Mouse (Mus musculus): ENCODE data around the gene Pde4d.

Pde4d gene

GRCm38 (mm10) chr13:109802201-109802600, 1352.5 kb downstream of the Pde4d start:
- no peak for DNase-seq

GRCm38 (mm10) chr13:109806193-109806966, 1356.6 kb downstream of the Pde4d start:
- DNase-seq, result no peak

- DNase-seq, result no peak
Observed at GRCm38 (mm10) chr13:109807036-109807435, 1357.3 kb downstream of the Pde4d start.

- no peak for DNase-seq
Observed at GRCm38 (mm10) chr13:109807446-109807845, 1357.7 kb downstream of the Pde4d start.

GRCm38 (mm10) chr13:109808039-109808438, 1358.3 kb downstream of the Pde4d start:
- DNase-seq, result no peak

- DNase-seq, result no peak
Observed at GRCm38 (mm10) chr13:109808946-109809345, 1359.2 kb downstream of the Pde4d start.

- no peak for DNase-seq
Observed at GRCm38 (mm10) chr13:109809646-109810045, 1359.9 kb downstream of the Pde4d start.

GRCm38 (mm10) chr13:109813924-109814323, 1364.2 kb downstream of the Pde4d start:
- DNase-seq, result no peak

- no peak for DNase-seq
Observed at GRCm38 (mm10) chr13:109819071-109819470, 1369.3 kb downstream of the Pde4d start.

GRCm38 (mm10) chr13:109820141-109820540, 1370.4 kb downstream of the Pde4d start:
- DNase-seq, result no peak

GRCm38 (mm10) chr13:109820866-109821265, 1371.1 kb downstream of the Pde4d start:
- DNase-seq, result no peak

GRCm38 (mm10) chr13:109821725-109822412, 1372.1 kb downstream of the Pde4d start:
- DNase-seq, result peak in 1 of 2 experiments; percentile 18

GRCm38 (mm10) chr13:109822413-109823298, 1372.9 kb downstream of the Pde4d start:
- DNase-seq, result peak; percentile 93 to 97

- DNase-seq, result peak; percentile 25 to 71
Observed at GRCm38 (mm10) chr13:109823307-109824031, 1373.7 kb downstream of the Pde4d start.

- DNase-seq, result no peak
Observed at GRCm38 (mm10) chr13:109825891-109826290, 1376.1 kb downstream of the Pde4d start.

- DNase-seq, result no peak
Observed at GRCm38 (mm10) chr13:109827341-109827740, 1377.6 kb downstream of the Pde4d start.

- DNase-seq, result no peak
Observed at GRCm38 (mm10) chr13:109827909-109828308, 1378.2 kb downstream of the Pde4d start.

GRCm38 (mm10) chr13:109829444-109829843, 1379.7 kb downstream of the Pde4d start:
- DNase-seq, result no peak

GRCm38 (mm10) chr13:109834935-109835334, 1385.2 kb downstream of the Pde4d start:
- no peak for DNase-seq

- DNase-seq, result peak in 1 of 2 experiments; percentile 11
Observed at GRCm38 (mm10) chr13:109837453-109837852, 1387.7 kb downstream of the Pde4d start.

GRCm38 (mm10) chr13:109837921-109838320, 1388.2 kb downstream of the Pde4d start:
- DNase-seq, result no peak

- DNase-seq, result no peak
Observed at GRCm38 (mm10) chr13:109840251-109840650, 1390.5 kb downstream of the Pde4d start.

All from cerebellum, postnatal 36 days (tissue).